Mouse (Mus musculus): ENCODE results near the gene Gm10428. TPM values are rescaled to one million over a fixed set of nuclear protein-coding genes. Genes with fewer than 3 reads are reported as not detected.
A peak's percentile ranks its signal among the peaks of the same experiment; 100 is the strongest.

Gm10428 gene
- polyA plus RNA-seq (2016; fragmentation: Nextera tagmentation; extraction: Ambion mirVana): not detected in 2 replicates

- ATAC-seq (ENCODE audit: low FRiP score): no peak
- H3K9ac ChIP-seq: no peak within 1 kb of the TSS
Measured at GRCm38 (mm10) chr11:62752780-62753179, at the start of gene Gm10428. Gene Gm10428 (plus strand): TSS chr11:62753100.

GRCm38 (mm10) chr11:62706141-62706540 lies 46.8 kb upstream of the Gm10428 start:
- 97% methylated on average over 2 of the region's 2 CpGs for WGBS
- ATAC-seq (ENCODE audit: low FRiP score): no peak
- H3K4me3 ChIP-seq: no peak overlapping the region
- H3K36me3 ChIP-seq: peaks cover 14% of the 10 kb centered on the region
- H3K27ac ChIP-seq: no peak overlapping the region
- H3K27me3 ChIP-seq: no peaks in the 10 kb centered on the region
- H3K9ac ChIP-seq: no peak overlapping the region
- no peaks in the 10 kb centered on the region for H3K4me1 ChIP-seq
- no peak overlapping the region for H3K4me2 ChIP-seq (replicated peaks)
- no peaks in the 10 kb centered on the region for H3K9me3 ChIP-seq (replicated peaks)

More at GRCm38 (mm10) chr11:62752780-62753179, at the start of gene Gm10428:
- Histone ChIP-seq H3K27me3 (peaks cover 13% of the 10 kb centered on the region), H3K36me3 (no peaks in the 10 kb centered on the region), H3K4me1 (peaks cover 8% of the 10 kb centered on the region; the same call in 1 of the 2 replicates), H3K27ac (no peak within 1 kb of the TSS), H3K9me3 (replicated peaks) (no peaks in the 10 kb centered on the region), H3K4me3 (no peak within 1 kb of the TSS), H3K4me2 (replicated peaks) (no peak within 1 kb of the TSS)
- WGBS: 90% methylated on average over 8 of the region's 8 CpGs

GRCm38 (mm10) chr11:62708252-62708651 lies 44.6 kb upstream of the Gm10428 start:
- Histone ChIP-seq H3K27me3 (no peaks in the 10 kb centered on the region), H3K9ac (no peak overlapping the region), H3K4me1 (no peaks in the 10 kb centered on the region), H3K4me2 (replicated peaks) (no peak overlapping the region), H3K36me3 (peaks cover 32% of the 10 kb centered on the region), H3K4me3 (no peak overlapping the region), H3K27ac (no peak overlapping the region), H3K9me3 (replicated peaks) (no peaks in the 10 kb centered on the region)
- ATAC-seq (ENCODE audit: low FRiP score): no peak
- 85% methylated on average over 7 of the region's 7 CpGs for WGBS

GRCm38 (mm10) chr11:62710657-62711056 lies 42.2 kb upstream of the Gm10428 start:
- no peak for ATAC-seq (ENCODE audit: low FRiP score)
- no peaks in the 10 kb centered on the region for H3K27me3 ChIP-seq
- no peak overlapping the region for H3K4me3 ChIP-seq
- H3K4me2 ChIP-seq (replicated peaks): no peak overlapping the region
- no peak overlapping the region for H3K9ac ChIP-seq
- WGBS: 89% methylated on average over 5 of the region's 5 CpGs
- H3K27ac ChIP-seq: no peak overlapping the region
- peaks cover 51% of the 10 kb centered on the region for H3K36me3 ChIP-seq
- no peaks in the 10 kb centered on the region for H3K9me3 ChIP-seq (replicated peaks)
- no peaks in the 10 kb centered on the region for H3K4me1 ChIP-seq

- Histone ChIP-seq H3K4me3 (no peak overlapping the region), H3K4me1 (peaks cover 14% of the 10 kb centered on the region), H3K9ac (no peak overlapping the region), H3K9me3 (replicated peaks) (no peaks in the 10 kb centered on the region), H3K27me3 (no peaks in the 10 kb centered on the region), H3K27ac (no peak overlapping the region), H3K4me2 (replicated peaks) (no peak overlapping the region), H3K36me3 (peaks cover 42% of the 10 kb centered on the region)
- 91% methylated on average over 8 of the region's 8 CpGs for WGBS
- no peak for ATAC-seq (ENCODE audit: low FRiP score)
Measured at GRCm38 (mm10) chr11:62728276-62728675, 24.6 kb upstream of the Gm10428 start.

GRCm38 (mm10) chr11:62731311-62732021 lies 21.4 kb upstream of the Gm10428 start, which contains the start of gene Zfp287:
Gene Zfp287 (minus strand): TSS chr11:62731905.
- Histone ChIP-seq H3K9me3 (replicated peaks) (no peaks in the 10 kb centered on the region), H3K4me2 (replicated peaks) (peak within 1 kb of the TSS; percentile 60), H3K27me3 (peaks cover 4% of the 10 kb centered on the region; the same call in 1 of the 2 replicates), H3K27ac (peak within 1 kb of the TSS; percentile 96), H3K9ac (peak within 1 kb of the TSS; percentile 84), H3K36me3 (peaks cover 12% of the 10 kb centered on the region; the same call in 1 of the 2 replicates), H3K4me3 (peak within 1 kb of the TSS; percentile 76), H3K4me1 (peaks cover 14% of the 10 kb centered on the region)
- under 1% methylated on average over 48 of the region's 48 CpGs for WGBS
- ATAC-seq (ENCODE audit: low FRiP score): peak; percentile 99

GRCm38 (mm10) chr11:62732022-62732387 lies 20.9 kb upstream of the Gm10428 start:
- Histone ChIP-seq H3K4me1 (peaks cover 14% of the 10 kb centered on the region), H3K4me2 (replicated peaks) (peak overlapping the region; percentile 60), H3K9me3 (replicated peaks) (no peaks in the 10 kb centered on the region), H3K27ac (peak overlapping the region; percentile 96; the same call in 1 of the 2 replicates), H3K4me3 (peak overlapping the region; percentile 76), H3K9ac (no peak overlapping the region), H3K27me3 (peaks cover 4% of the 10 kb centered on the region; the same call in 1 of the 2 replicates), H3K36me3 (peaks cover 12% of the 10 kb centered on the region; the same call in 1 of the 2 replicates)
- WGBS: 8% methylated on average over 5 of the region's 5 CpGs
- ATAC-seq (ENCODE audit: low FRiP score): peak; percentile 52; the same call in 1 of the 2 replicates

- Histone ChIP-seq H3K27me3 (peaks cover 4% of the 10 kb centered on the region; the same call in 1 of the 2 replicates), H3K36me3 (peaks cover 9% of the 10 kb centered on the region; the same call in 1 of the 2 replicates), H3K4me1 (peaks cover 14% of the 10 kb centered on the region), H3K27ac (no peak overlapping the region), H3K9me3 (replicated peaks) (no peaks in the 10 kb centered on the region), H3K9ac (no peak overlapping the region), H3K4me3 (no peak overlapping the region), H3K4me2 (replicated peaks) (no peak overlapping the region)
- WGBS: 84% methylated on average over 3 of the region's 3 CpGs
- no peak for ATAC-seq (ENCODE audit: low FRiP score)
Measured at GRCm38 (mm10) chr11:62732665-62733064, 20.2 kb upstream of the Gm10428 start.

GRCm38 (mm10) chr11:62741186-62741585 lies 11.7 kb upstream of the Gm10428 start:
- 87% methylated on average over 2 of the region's 2 CpGs for WGBS
- Histone ChIP-seq H3K27me3 (no peaks in the 10 kb centered on the region), H3K27ac (no peak overlapping the region), H3K9me3 (replicated peaks) (no peaks in the 10 kb centered on the region), H3K4me2 (replicated peaks) (no peak overlapping the region), H3K4me1 (no peaks in the 10 kb centered on the region), H3K9ac (no peak overlapping the region), H3K36me3 (no peaks in the 10 kb centered on the region), H3K4me3 (no peak overlapping the region)
- no peak for ATAC-seq (ENCODE audit: low FRiP score)

- Histone ChIP-seq H3K9me3 (replicated peaks) (no peaks in the 10 kb centered on the region), H3K9ac (no peak overlapping the region), H3K36me3 (no peaks in the 10 kb centered on the region), H3K4me2 (replicated peaks) (no peak overlapping the region), H3K27ac (no peak overlapping the region), H3K27me3 (peaks cover 3% of the 10 kb centered on the region; the same call in 1 of the 2 replicates), H3K4me1 (no peaks in the 10 kb centered on the region), H3K4me3 (no peak overlapping the region)
- WGBS: 75% methylated on average over 10 of the region's 10 CpGs
- ATAC-seq (ENCODE audit: low FRiP score): no peak
Measured at GRCm38 (mm10) chr11:62742261-62742957, 10.5 kb upstream of the Gm10428 start.

- 45% methylated on average over 5 of the region's 5 CpGs for WGBS
- Histone ChIP-seq H3K9me3 (replicated peaks) (no peaks in the 10 kb centered on the region), H3K27ac (no peak overlapping the region), H3K36me3 (no peaks in the 10 kb centered on the region), H3K4me2 (replicated peaks) (no peak overlapping the region), H3K27me3 (peaks cover 11% of the 10 kb centered on the region; the same call in 1 of the 2 replicates), H3K4me3 (no peak overlapping the region), H3K4me1 (no peaks in the 10 kb centered on the region), H3K9ac (no peak overlapping the region)
- ATAC-seq (ENCODE audit: low FRiP score): 0 out of 2 replicates have a peak, but pooled peaks have one; percentile 60
Measured at GRCm38 (mm10) chr11:62744103-62744502, 8.8 kb upstream of the Gm10428 start.

- 2% methylated on average over 27 of the region's 27 CpGs for WGBS
- peak overlapping the region; percentile 58 for H3K4me2 ChIP-seq (replicated peaks)
Measured at GRCm38 (mm10) chr11:62746001-62746533, 6.8 kb upstream of the Gm10428 start.

More at GRCm38 (mm10) chr11:62746001-62746533, 6.8 kb upstream of the Gm10428 start:
- no peaks in the 10 kb centered on the region for H3K4me1 ChIP-seq
- peak overlapping the region; percentile 33 for H3K4me3 ChIP-seq
- no peaks in the 10 kb centered on the region for H3K36me3 ChIP-seq
- peak; percentile 80 for ATAC-seq (ENCODE audit: low FRiP score)
- H3K27me3 ChIP-seq: peaks cover 11% of the 10 kb centered on the region; the same call in 1 of the 2 replicates
- H3K27ac ChIP-seq: peak overlapping the region; percentile 5; the same call in 1 of the 2 replicates
- H3K9me3 ChIP-seq (replicated peaks): no peaks in the 10 kb centered on the region
- peak overlapping the region; percentile 24 for H3K9ac ChIP-seq
